Mouse (Mus musculus): ENCODE results near the gene Ccdc86. TPM values are rescaled to one million over a fixed set of nuclear protein-coding genes. Genes with fewer than 3 reads are reported as not detected.
A peak's percentile ranks its signal among the peaks of the same experiment; 100 is the strongest.

Ccdc86 gene
- polyA plus RNA-seq, 1 experiment: 6.2 TPM

GRCm38 (mm10) chr19:10926666-10927065 is 22.4 kb downstream of the Ccdc86 start:
- no peak for DNase-seq (ENCODE audit: low read depth)
- TF ChIP-seq CTCF (IDR thresholded peaks at IDR 0.05; ENCODE audit: borderline replicate concordance, extremely low read depth, insufficient read depth, insufficient read length) (no peak), POLR2A (IDR thresholded peaks at IDR 0.05; ENCODE audit: borderline replicate concordance, extremely low read depth, insufficient read depth, insufficient read length, poor library complexity, severe bottlenecking) (no peak)

- DNase-seq (ENCODE audit: low read depth): peak; percentile 49
- TF ChIP-seq CTCF (IDR thresholded peaks at IDR 0.05; ENCODE audit: borderline replicate concordance, extremely low read depth, insufficient read depth, insufficient read length): no peak
- TF ChIP-seq POLR2A (IDR thresholded peaks at IDR 0.05; ENCODE audit: borderline replicate concordance, extremely low read depth, insufficient read depth, insufficient read length, poor library complexity, severe bottlenecking): no peak
Observed at GRCm38 (mm10) chr19:10926123-10926621, 22.9 kb downstream of the Ccdc86 start.

DNA sequence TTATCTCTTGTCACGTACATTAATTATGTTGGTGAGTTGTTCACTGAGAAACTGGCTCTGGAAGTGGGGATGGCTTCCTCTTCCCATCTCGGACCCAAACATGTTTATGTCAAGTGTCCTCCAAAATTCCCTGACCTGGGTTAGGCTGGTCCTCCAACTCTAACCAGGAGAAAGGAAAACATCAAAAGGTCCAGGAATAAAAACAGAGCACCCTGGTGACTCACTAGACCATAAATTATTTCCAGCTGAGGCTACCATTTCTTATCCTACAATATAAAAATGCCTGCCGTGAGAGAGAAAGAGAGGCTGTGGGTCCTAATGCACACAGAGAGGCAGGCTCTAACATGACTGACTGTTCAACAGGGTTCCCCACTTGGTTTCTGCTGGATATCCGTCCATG is 24.8 kb downstream of the Ccdc86 start:
- DNase-seq (ENCODE audit: low read depth): no peak
- TF ChIP-seq CTCF (IDR thresholded peaks at IDR 0.05; ENCODE audit: borderline replicate concordance, extremely low read depth, insufficient read depth, insufficient read length) (no peak), POLR2A (IDR thresholded peaks at IDR 0.05; ENCODE audit: borderline replicate concordance, extremely low read depth, insufficient read depth, insufficient read length, poor library complexity, severe bottlenecking) (no peak)

DNA sequence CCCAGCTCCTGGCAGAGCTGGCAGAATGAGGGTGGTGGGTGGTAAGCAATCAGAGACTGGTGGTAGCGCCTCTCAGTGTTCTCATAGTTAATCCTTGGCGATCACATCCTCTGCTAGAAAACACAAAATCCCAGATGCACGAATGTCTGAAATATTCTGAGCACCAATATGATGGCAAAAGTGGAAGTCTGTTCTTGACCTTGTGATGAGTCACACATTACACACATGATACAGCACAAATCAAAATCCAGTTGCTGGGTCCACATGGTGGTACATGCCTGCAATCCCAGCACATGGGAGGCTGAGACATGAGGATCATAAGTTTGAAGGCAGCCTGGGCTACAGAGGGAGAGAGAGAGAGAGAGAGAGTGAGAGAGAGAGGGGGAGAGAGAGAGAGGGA is 28.0 kb downstream of the Ccdc86 start:
- no peak for DNase-seq (ENCODE audit: low read depth)
- TF ChIP-seq CTCF (IDR thresholded peaks at IDR 0.05; ENCODE audit: borderline replicate concordance, extremely low read depth, insufficient read depth, insufficient read length): no peak
- TF ChIP-seq POLR2A (IDR thresholded peaks at IDR 0.05; ENCODE audit: borderline replicate concordance, extremely low read depth, insufficient read depth, insufficient read length, poor library complexity, severe bottlenecking): no peak

GRCm38 (mm10) chr19:10920532-10920931 is 28.5 kb downstream of the Ccdc86 start, which contains the start of gene Zp1:
Zp1 (minus strand) TSS chr19:10920632.
- no peak for DNase-seq (ENCODE audit: low read depth)
- TF ChIP-seq CTCF (IDR thresholded peaks at IDR 0.05; ENCODE audit: borderline replicate concordance, extremely low read depth, insufficient read depth, insufficient read length) (no peak), POLR2A (IDR thresholded peaks at IDR 0.05; ENCODE audit: borderline replicate concordance, extremely low read depth, insufficient read depth, insufficient read length, poor library complexity, severe bottlenecking) (no peak)

DNA sequence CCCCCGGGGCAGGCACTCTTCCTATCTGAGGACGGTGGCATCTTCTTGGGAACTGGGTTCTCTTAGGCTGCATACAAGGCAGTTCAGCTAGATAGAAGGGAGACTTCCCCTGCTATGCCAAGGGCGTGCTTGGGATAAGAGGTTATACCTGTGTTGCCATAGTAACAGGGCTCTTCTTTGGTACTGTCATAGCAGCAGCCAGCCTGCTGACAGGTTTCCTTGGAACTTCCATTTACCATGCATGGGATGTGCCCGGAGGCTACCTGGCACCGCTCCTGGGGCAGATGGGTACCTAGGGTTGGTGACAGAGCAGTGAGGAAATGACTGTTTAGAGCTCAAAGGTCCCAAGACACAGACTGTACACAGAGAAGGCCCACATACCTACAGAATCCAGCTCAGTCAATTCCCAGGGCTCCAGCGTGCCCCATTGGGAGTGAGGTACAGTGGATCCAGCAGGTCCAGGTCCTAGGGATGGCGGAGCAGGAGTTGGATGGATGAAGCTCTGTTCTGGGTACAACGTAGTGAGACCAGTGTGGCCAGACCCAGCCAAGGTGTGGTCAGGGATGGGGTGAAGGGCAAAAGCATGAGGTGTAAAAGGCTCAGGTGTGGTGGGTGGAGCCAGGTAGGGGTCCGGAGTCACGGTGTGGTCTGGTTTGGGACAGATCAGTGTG is 30.6 kb downstream of the Ccdc86 start:
- no peak for DNase-seq (ENCODE audit: low read depth)
- no peak for TF ChIP-seq CTCF (IDR thresholded peaks at IDR 0.05; ENCODE audit: borderline replicate concordance, extremely low read depth, insufficient read depth, insufficient read length)
- TF ChIP-seq POLR2A (IDR thresholded peaks at IDR 0.05; ENCODE audit: borderline replicate concordance, extremely low read depth, insufficient read depth, insufficient read length, poor library complexity, severe bottlenecking): no peak

GRCm38 (mm10) chr19:10916506-10916905 is 32.6 kb downstream of the Ccdc86 start:
- TF ChIP-seq CTCF (IDR thresholded peaks at IDR 0.05; ENCODE audit: borderline replicate concordance, extremely low read depth, insufficient read depth, insufficient read length) (no peak), POLR2A (IDR thresholded peaks at IDR 0.05; ENCODE audit: borderline replicate concordance, extremely low read depth, insufficient read depth, insufficient read length, poor library complexity, severe bottlenecking) (no peak)
- DNase-seq (ENCODE audit: low read depth): no peak

DNA sequence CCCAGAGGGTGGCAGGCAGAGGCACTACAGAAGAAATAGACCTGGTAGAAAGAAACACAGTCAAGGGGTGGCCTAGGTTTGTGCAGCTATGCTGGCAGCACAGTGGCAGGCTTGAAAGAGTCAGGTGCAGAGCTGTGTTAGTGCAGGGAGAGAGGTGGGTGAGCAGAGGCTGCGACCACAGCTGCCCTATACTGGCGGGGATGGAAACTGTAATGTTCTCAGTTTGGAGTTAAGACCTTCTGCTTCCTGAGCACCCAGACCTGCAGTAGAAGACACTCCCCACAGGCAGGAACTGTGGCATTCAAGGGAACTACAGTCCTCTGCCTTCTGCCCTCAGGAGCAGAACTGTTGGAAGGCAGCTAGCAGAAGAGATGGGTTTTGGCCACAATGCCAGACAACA is 34.2 kb downstream of the Ccdc86 start:
- DNase-seq (ENCODE audit: low read depth): no peak
- TF ChIP-seq POLR2A (IDR thresholded peaks at IDR 0.05; ENCODE audit: borderline replicate concordance, extremely low read depth, insufficient read depth, insufficient read length, poor library complexity, severe bottlenecking) (no peak), CTCF (IDR thresholded peaks at IDR 0.05; ENCODE audit: borderline replicate concordance, extremely low read depth, insufficient read depth, insufficient read length) (no peak)

GRCm38 (mm10) chr19:10914291-10914690 is 34.8 kb downstream of the Ccdc86 start:
- TF ChIP-seq CTCF (IDR thresholded peaks at IDR 0.05; ENCODE audit: borderline replicate concordance, extremely low read depth, insufficient read depth, insufficient read length) (no peak), POLR2A (IDR thresholded peaks at IDR 0.05; ENCODE audit: borderline replicate concordance, extremely low read depth, insufficient read depth, insufficient read length, poor library complexity, severe bottlenecking) (no peak)
- DNase-seq (ENCODE audit: low read depth): no peak

- DNase-seq (ENCODE audit: low read depth): no peak
- TF ChIP-seq POLR2A (IDR thresholded peaks at IDR 0.05; ENCODE audit: borderline replicate concordance, extremely low read depth, insufficient read depth, insufficient read length, poor library complexity, severe bottlenecking) (no peak), CTCF (IDR thresholded peaks at IDR 0.05; ENCODE audit: borderline replicate concordance, extremely low read depth, insufficient read depth, insufficient read length) (no peak)
Observed at GRCm38 (mm10) chr19:10909087-10909721, 39.9 kb downstream of the Ccdc86 start.

- TF ChIP-seq POLR2A (IDR thresholded peaks at IDR 0.05; ENCODE audit: borderline replicate concordance, extremely low read depth, insufficient read depth, insufficient read length, poor library complexity, severe bottlenecking): no peak
- TF ChIP-seq CTCF (IDR thresholded peaks at IDR 0.05; ENCODE audit: borderline replicate concordance, extremely low read depth, insufficient read depth, insufficient read length): peak; percentile 75
- DNase-seq (ENCODE audit: low read depth): peak; percentile 48
Observed at GRCm38 (mm10) chr19:10907891-10908290, 41.2 kb downstream of the Ccdc86 start.

DNA sequence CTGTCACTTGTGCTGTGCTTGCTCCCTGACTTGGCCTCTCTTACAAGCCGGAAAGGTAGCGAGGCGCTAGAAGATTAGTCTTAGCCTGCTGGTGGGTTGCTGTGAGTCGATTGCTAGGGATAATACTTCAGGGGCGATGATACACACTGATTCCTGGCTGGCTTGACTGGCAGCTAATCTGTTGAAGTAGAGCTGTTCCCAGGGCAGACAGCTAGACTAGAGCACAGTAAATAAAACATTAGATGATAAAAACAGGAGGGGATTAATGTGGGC is 43.4 kb downstream of the Ccdc86 start:
- TF ChIP-seq CTCF (IDR thresholded peaks at IDR 0.05; ENCODE audit: borderline replicate concordance, extremely low read depth, insufficient read depth, insufficient read length) (no peak), POLR2A (IDR thresholded peaks at IDR 0.05; ENCODE audit: borderline replicate concordance, extremely low read depth, insufficient read depth, insufficient read length, poor library complexity, severe bottlenecking) (no peak)
- no peak for DNase-seq (ENCODE audit: low read depth)

Measured in brain, embryonic 14.5 days (tissue).